Mouse (Mus musculus) neural tube, embryonic 15.5 days (tissue): ENCODE results near the gene Shprh. TPM values are rescaled to one million over a fixed set of nuclear protein-coding genes. Genes with fewer than 3 reads are reported as not detected.
A peak's percentile ranks its signal among the peaks of the same experiment; 100 is the strongest.

Source experiments
- ATAC-seq: fragments of 200-750 bp; cut with Nextera tagmentation; 2 replicates; pipeline ENCODE4 v1.8.0; 2017; ENCODE audit warnings: mild to moderate bottlenecking, moderate TSS enrichment, moderate library complexity; ENCODE audit not compliant: low FRiP score
- H3K27ac ChIP-seq: fragments of 300-500 bp; sonication (generic); replicated peaks from 2 replicates; pipeline ENCODE4 v1.5.1; 2015; ENCODE audit warnings: mild to moderate bottlenecking, inconsistent platforms
- H3K27me3 ChIP-seq: fragments of 300-500 bp; sonication (generic); replicated peaks from 2 replicates; pipeline ENCODE4 v1.6.1; 2015; ENCODE audit warnings: inconsistent platforms
- H3K36me3 ChIP-seq: fragments of 300-500 bp; sonication (generic); 2 replicates; pipeline ENCODE4 v1.6.1; 2015; ENCODE audit warnings: inconsistent platforms
- H3K4me1 ChIP-seq: fragments of 300-500 bp; sonication (generic); 2 replicates; pipeline ENCODE4 v1.6.1; 2015; ENCODE audit warnings: inconsistent platforms
- H3K4me2 ChIP-seq: fragments of 300-500 bp; sonication (generic); 2 replicates; pipeline ENCODE4 v1.6.1; 2015; ENCODE audit warnings: inconsistent platforms, mild to moderate bottlenecking, moderate library complexity
- H3K4me3 ChIP-seq: fragments of 300-500 bp; sonication (generic); replicated peaks from 2 replicates; pipeline ENCODE4 v1.5.1; 2015; ENCODE audit warnings: mild to moderate bottlenecking, inconsistent platforms
- H3K9ac ChIP-seq: fragments of 300-500 bp; sonication (generic); replicated peaks from 2 replicates; pipeline ENCODE4 v1.6.1; 2015; ENCODE audit warnings: mild to moderate bottlenecking, inconsistent platforms
- H3K9me3 ChIP-seq: fragments of 300-500 bp; sonication (generic); replicated peaks from 2 replicates; pipeline ENCODE4 v1.6.1; 2016; ENCODE audit warnings: inconsistent platforms
- WGBS: fragments of 180-500 bp; shearing (Covaris S2); methylation state at CpG from one replicate; pipeline ENCODE4 v1.1.7; 2015; ENCODE audit warnings: mixed read lengths; 5-methylcytosine and 5-hydroxymethylcytosine counted together
- polyA plus RNA-seq: library from polyadenylated mRNA; unstranded; fragments of >200 nt; fragmentation: Nextera tagmentation; extraction: Ambion mirVana; gene quantifications from 2 replicates; pipeline ENCODE4 v1.2.1, GENCODE M21; 2015

Shprh gene
- 17.8 TPM in 2 replicates for polyA plus RNA-seq

DNA sequence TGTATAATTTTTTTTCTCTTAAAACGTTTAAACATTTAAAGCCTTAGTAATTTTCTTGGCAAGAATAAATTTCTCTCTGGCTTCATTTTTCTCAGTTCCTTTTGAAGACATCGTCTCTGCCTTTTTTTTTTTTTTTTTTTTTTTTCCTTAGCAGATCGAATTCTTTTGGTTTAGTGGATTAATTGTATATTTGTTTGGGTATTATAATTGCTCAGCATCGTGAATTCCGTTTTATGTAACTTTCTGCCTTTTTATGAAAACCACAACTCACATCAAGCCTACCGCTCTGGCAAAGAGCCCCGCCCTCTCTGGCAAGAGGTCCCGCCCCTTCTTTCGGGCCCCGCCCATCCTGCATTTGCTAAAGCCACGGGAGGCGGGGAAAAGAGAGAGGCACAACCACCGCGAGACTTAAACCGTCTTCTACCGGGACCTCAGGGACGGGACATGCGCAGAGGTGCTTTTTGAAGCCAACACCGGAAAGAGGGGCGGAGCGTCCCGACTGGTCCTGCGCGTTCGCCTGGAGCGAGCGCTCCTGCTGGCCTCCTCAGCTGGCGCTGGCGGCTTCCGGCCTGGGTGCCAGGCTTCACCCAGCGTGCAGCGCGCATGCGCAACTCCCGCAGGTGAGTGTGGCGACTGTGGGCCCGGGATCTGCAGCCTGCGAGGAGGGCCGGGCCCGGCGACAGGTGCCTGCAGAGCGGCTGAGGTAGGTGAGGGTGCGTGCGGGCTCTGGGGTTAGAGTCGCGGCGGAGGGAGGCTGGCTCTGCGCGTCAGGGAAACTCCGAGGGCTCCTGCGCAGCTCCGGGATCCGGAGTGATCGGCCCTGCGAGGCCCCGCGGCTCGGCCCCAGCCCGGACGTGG is at the start of gene Shprh:
Gene Shprh (plus strand): TSS at position 544 of the 858 bp plus-strand sequence.
- 2% methylated on average over 54 of the region's 60 CpGs for WGBS
- peak; percentile 100 for ATAC-seq
- Histone ChIP-seq H3K4me3 (peak within 1 kb of the TSS; percentile 68), H3K9me3 (no peaks in the 10 kb centered on the region), H3K27ac (peak within 1 kb of the TSS; percentile 81), H3K4me1 (peaks cover 37% of the 10 kb centered on the region), H3K27me3 (no peaks in the 10 kb centered on the region), H3K36me3 (peaks cover 15% of the 10 kb centered on the region), H3K9ac (peak within 1 kb of the TSS; percentile 92), H3K4me2 (peak within 1 kb of the TSS; percentile 78)

DNA sequence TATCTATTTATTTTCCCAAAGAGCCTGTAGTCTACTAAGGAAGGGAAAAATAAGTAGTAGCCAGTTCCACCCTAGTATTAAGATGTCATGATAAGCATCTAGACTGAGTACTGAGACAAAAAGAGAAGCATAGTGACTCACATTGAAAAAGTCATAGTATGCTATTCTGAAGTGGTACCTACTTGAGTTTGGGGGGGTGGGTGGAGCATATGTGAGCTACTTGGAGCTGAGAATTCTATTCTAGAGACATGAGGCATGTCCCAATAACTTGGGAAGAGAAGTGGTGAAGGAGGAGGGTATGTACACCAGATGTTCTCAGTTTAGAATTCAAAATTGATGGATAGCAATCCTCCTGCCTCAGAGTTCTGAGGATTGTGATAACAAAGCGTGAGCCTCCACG is 27.4 kb upstream of the Shprh start:
- Histone ChIP-seq H3K9ac (no peak overlapping the region), H3K4me2 (no peak overlapping the region), H3K4me1 (no peaks in the 10 kb centered on the region), H3K27ac (no peak overlapping the region), H3K9me3 (no peaks in the 10 kb centered on the region), H3K27me3 (no peaks in the 10 kb centered on the region), H3K36me3 (no peaks in the 10 kb centered on the region), H3K4me3 (no peak overlapping the region)
- no peak for ATAC-seq
- WGBS, result 94% methylated on average over 2 of the region's 2 CpGs

DNA sequence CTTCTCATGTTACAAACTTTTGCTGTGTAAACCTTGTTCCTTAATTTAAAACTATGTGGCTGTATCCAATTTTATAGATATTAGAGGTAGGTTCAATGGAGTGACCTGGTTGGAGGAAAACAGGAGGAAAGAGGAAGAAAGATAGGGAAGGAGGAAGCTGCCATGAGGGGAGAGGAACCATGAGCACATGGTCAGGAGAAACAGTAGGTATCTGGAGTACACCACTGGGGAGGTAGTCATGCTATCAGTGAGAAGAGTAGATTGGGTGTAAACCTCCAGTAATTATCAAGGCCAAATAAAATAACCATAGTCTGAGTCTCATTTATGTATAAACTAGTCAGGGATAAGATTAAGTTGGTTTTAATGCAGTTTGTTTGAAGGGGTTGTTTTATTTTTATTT is 3.6 kb upstream of the Shprh start:
- no peaks in the 10 kb centered on the region for H3K36me3 ChIP-seq
- H3K4me1 ChIP-seq, result peaks cover 7% of the 10 kb centered on the region
- ATAC-seq, result no peak
- no peak overlapping the region for H3K9ac ChIP-seq
- H3K27me3 ChIP-seq, result no peaks in the 10 kb centered on the region
- no peaks in the 10 kb centered on the region for H3K9me3 ChIP-seq
- no peak overlapping the region for H3K4me2 ChIP-seq
- no peak overlapping the region for H3K4me3 ChIP-seq
- no peak overlapping the region for H3K27ac ChIP-seq

DNA sequence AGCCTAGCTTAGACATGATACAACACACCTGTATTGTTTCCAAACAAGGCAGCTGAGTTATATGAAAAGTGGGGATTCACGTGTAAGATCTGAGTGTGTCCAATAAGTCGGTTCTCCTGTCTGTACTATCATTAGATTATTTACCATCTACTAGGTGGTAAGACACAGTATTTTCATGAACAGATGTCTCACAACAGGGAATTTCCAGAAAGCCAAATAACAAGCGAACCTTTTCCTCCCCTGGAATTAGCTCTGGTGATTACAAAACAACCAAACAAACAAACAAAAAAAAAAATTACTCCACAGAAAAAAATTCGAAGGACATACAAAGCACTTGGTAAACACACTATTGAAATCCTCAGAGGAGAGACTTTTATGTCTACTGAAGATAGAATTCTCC is 781 bp upstream of the Shprh start:
- peaks cover 15% of the 10 kb centered on the region for H3K36me3 ChIP-seq
- no peaks in the 10 kb centered on the region for H3K27me3 ChIP-seq
- peak overlapping the region; percentile 78 for H3K4me2 ChIP-seq
- ATAC-seq, result no peak
- no peak overlapping the region for H3K27ac ChIP-seq
- no peak overlapping the region for H3K4me3 ChIP-seq
- no peaks in the 10 kb centered on the region for H3K9me3 ChIP-seq
- H3K4me1 ChIP-seq, result peaks cover 33% of the 10 kb centered on the region
- 78% methylated on average over 4 of the region's 4 CpGs for WGBS
- H3K9ac ChIP-seq, result no peak overlapping the region

DNA sequence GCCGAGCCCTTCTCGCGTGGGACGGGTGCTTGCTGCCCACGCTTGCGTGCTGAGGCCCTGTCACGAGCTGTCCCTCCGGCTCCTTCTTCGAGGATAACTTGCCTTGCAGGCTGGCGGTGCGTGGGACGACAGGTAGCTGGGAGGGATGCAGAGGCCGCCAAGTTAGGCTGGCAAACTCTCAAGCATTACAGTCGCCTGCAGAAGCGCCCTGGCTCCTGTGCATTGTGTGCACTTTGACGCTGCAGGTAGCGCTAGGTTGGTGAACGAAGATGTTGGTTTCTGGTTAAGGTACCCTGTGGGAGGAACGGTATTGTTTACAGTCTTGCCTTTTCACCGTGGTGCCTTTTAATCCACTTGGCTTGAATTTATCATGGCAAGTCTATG is 507 bp downstream of the Shprh start:
- Histone ChIP-seq H3K4me1 (peaks cover 39% of the 10 kb centered on the region), H3K9ac (peak overlapping the region; percentile 92), H3K27me3 (no peaks in the 10 kb centered on the region), H3K36me3 (peaks cover 15% of the 10 kb centered on the region), H3K4me2 (peak overlapping the region; percentile 78), H3K4me3 (peak overlapping the region; percentile 68), H3K27ac (peak overlapping the region; percentile 81), H3K9me3 (no peaks in the 10 kb centered on the region)
- ATAC-seq, result peak; percentile 55
- under 1% methylated on average over 20 of the region's 20 CpGs for WGBS

DNA sequence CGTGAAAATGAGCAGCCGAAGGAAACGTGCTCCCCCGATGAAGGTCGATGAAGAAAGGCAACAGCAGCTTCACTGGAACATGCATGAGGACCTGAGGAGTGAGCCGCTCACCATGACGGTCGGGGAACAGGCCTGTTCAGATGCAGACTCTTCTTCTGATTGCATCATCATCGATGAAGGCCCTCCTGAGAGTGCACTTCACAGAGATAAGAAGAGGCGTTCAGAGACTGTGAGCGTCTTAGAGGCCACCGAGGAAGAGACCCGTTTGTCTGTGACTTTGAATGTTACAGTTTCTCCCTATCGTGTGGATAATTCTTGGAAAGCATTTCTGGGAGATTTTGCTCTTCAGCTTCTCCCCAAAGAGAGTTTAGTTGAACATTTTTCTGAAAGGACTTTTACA is 2.4 kb downstream of the Shprh start:
- WGBS, result 96% methylated on average over 14 of the region's 14 CpGs
- Histone ChIP-seq H3K36me3 (peaks cover 23% of the 10 kb centered on the region), H3K27me3 (no peaks in the 10 kb centered on the region), H3K4me3 (no peak overlapping the region), H3K9ac (no peak overlapping the region), H3K27ac (no peak overlapping the region), H3K9me3 (no peaks in the 10 kb centered on the region), H3K4me1 (peaks cover 39% of the 10 kb centered on the region), H3K4me2 (no peak overlapping the region)
- ATAC-seq, result no peak

DNA sequence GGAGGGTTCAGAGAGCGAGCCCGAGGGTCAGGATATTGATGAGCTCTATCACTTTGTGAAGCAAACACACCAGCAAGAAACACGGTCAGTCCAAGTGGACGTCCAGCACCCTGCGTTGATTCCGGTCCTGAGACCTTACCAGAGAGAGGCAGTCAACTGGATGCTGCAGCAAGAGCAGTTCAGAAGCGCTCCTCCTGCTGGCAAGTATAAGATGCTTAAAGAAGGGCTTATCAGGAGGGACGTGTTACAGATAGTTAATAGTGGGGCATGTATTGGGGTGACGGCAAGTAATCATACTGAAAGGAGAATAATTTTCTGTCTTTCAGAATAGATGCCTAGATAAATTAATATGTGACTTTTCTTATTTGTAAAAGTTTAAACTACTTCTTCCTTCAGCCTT is 7.8 kb downstream of the Shprh start:
- H3K27ac ChIP-seq, result no peak overlapping the region
- no peak overlapping the region for H3K4me3 ChIP-seq
- H3K4me1 ChIP-seq, result peaks cover 18% of the 10 kb centered on the region
- H3K27me3 ChIP-seq, result no peaks in the 10 kb centered on the region
- H3K4me2 ChIP-seq, result no peak overlapping the region
- H3K9me3 ChIP-seq, result no peaks in the 10 kb centered on the region
- WGBS, result 93% methylated on average over 9 of the region's 9 CpGs
- H3K9ac ChIP-seq, result no peak overlapping the region
- H3K36me3 ChIP-seq, result peaks cover 42% of the 10 kb centered on the region
- no peak for ATAC-seq

DNA sequence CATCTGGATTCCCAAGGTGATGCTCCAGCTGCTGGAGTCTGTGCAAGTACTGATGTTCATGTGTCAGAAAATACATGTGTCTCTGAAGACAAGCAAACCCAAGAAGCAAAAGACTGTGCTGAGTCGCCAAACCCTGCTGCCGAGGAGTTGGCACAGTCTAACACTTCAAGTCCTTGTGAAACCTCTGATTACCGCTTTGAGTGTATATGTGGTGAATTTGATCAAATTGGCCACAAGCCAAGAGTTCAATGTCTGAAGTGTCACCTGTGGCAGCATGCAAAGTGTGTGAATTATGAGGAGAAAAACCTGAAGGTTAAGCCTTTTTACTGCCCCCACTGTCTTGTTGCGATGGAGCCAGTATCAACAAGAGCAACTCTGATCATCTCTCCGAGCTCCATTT is 15.3 kb downstream of the Shprh start:
- ATAC-seq, result no peak
- peaks cover 64% of the 10 kb centered on the region for H3K36me3 ChIP-seq
- H3K9ac ChIP-seq, result no peak overlapping the region
- H3K4me2 ChIP-seq, result no peak overlapping the region
- H3K27me3 ChIP-seq, result no peaks in the 10 kb centered on the region
- no peak overlapping the region for H3K4me3 ChIP-seq
- no peaks in the 10 kb centered on the region for H3K9me3 ChIP-seq
- H3K4me1 ChIP-seq, result no peaks in the 10 kb centered on the region
- WGBS, result 93% methylated on average over 5 of the region's 5 CpGs
- H3K27ac ChIP-seq, result no peak overlapping the region

DNA sequence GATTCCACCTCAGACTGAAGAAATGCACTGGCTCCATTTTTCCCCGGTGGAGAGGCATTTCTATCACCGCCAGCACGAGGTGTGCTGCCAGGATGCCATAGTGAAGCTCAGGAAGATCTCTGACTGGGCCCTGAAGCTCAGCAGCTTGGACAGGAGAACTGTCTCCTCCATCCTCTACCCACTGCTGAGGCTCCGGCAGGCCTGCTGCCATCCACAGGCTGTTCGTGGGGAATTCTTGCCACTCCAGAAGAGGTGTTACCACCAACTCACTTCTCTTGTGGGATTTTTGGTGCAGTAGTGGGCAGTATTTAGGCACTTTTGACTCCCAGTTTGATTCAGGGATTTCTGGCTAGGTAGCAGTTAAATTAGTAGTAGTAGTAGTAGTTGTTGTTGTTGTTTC is 21.0 kb downstream of the Shprh start:
- WGBS, result 89% methylated on average over 5 of the region's 5 CpGs
- Histone ChIP-seq H3K9me3 (no peaks in the 10 kb centered on the region), H3K9ac (no peak overlapping the region), H3K4me3 (no peak overlapping the region), H3K27ac (no peak overlapping the region), H3K4me2 (no peak overlapping the region), H3K36me3 (peaks cover 74% of the 10 kb centered on the region), H3K27me3 (no peaks in the 10 kb centered on the region), H3K4me1 (no peaks in the 10 kb centered on the region)
- no peak for ATAC-seq

DNA sequence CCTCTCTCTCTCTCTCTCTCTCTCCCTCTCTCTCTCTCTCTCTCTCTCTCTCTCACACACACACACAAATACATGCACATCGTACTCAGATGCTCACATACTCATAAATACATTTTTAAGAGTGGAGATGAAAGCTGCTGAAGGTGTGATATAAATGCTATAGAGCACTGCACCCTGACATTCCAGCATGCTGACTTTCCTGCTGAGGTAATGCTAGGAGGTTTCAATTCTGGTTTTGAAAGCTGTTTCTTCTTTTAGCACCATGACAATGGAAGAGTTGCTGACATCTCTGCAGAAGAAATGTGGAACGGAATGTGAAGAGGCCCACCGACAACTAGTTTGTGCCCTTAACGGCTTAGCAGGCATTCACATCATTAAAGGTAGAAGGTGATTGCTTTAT is 22.4 kb downstream of the Shprh start:
- 88% methylated on average over 4 of the region's 4 CpGs for WGBS
- Histone ChIP-seq H3K36me3 (peaks cover 68% of the 10 kb centered on the region), H3K4me2 (no peak overlapping the region), H3K9me3 (no peaks in the 10 kb centered on the region), H3K27me3 (no peaks in the 10 kb centered on the region), H3K27ac (no peak overlapping the region), H3K4me3 (no peak overlapping the region), H3K4me1 (no peaks in the 10 kb centered on the region), H3K9ac (no peak overlapping the region)
- ATAC-seq, result no peak

DNA sequence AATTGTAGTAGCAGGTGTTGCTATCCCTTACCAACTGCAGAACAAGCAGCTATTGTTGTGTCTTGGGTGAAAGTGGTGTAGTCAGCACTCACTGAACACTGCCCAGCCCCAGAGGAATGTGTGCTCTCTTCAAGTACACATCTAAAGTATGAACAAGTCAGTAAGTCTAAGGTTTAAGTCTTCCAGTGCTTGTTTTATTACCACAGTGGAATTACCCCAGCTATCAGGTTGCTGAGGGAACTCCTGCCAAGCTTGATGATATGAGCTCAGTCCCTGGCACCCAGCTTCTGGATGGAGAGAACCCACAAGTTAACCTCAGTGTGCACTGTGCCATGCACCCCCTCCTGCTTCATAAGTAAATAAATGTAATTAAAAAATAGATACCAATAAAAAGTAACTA is 23.3 kb downstream of the Shprh start:
- H3K36me3 ChIP-seq, result peaks cover 66% of the 10 kb centered on the region
- ATAC-seq, result no peak

DNA sequence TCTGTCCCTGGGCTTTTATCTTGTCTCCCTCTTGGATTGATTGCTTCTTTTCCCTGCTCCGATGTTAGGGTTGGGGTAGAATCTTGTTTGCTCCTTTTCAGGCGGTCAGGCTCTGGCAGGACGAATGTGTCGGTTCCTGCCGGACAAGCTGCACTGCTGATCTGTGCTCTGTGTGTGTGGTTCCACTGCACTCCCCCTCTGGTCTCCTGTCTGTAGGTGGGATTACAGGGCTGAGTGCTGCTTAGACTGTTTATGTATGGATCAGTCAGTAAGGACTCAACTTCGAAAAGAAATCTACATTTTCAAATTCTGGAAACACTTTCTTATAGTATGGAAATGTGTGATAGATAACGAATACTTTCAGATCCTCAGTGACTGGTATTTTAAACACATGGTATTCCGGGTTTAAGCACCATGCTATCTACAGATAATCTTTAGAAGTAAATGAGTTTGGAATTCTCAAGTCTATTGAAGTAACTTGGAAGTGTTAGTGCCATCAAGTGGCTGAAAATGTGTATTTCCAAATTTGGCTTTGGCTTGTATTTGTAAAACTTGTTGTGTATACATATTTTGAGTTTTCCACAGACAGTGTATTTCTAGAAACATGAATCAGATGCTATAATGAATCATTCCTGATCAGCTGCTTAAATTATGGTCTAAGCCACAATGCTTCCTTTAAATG is 26.7 kb downstream of the Shprh start:
- Histone ChIP-seq H3K9ac (no peak overlapping the region), H3K27ac (no peak overlapping the region), H3K4me2 (no peak overlapping the region), H3K9me3 (no peaks in the 10 kb centered on the region), H3K4me3 (no peak overlapping the region), H3K27me3 (no peaks in the 10 kb centered on the region), H3K4me1 (no peaks in the 10 kb centered on the region), H3K36me3 (peaks cover 52% of the 10 kb centered on the region)
- ATAC-seq, result no peak
- WGBS, result 91% methylated on average over 8 of the region's 8 CpGs

More for the DNA sequence above, 23.3 kb downstream of the Shprh start:
- H3K9ac ChIP-seq, result no peak overlapping the region
- no peaks in the 10 kb centered on the region for H3K4me1 ChIP-seq
- H3K4me2 ChIP-seq, result no peak overlapping the region
- no peaks in the 10 kb centered on the region for H3K27me3 ChIP-seq
- no peak overlapping the region for H3K27ac ChIP-seq
- H3K9me3 ChIP-seq, result no peaks in the 10 kb centered on the region
- no peak overlapping the region for H3K4me3 ChIP-seq
